Mouse (Mus musculus) right cerebral cortex, postnatal 14 days (tissue): ENCODE measurements around the gene Gm9732.
"Not testable (repeated sequence)": the region's sequence is repeated elsewhere in the genome, so short reads cannot be mapped to it uniquely, and the experiment has no call there.

Experiments used
- DNase-seq: peaks from one replicate; pipeline ENCODE4 v3.0.0; 2022

The Gm9732 gene

DNA sequence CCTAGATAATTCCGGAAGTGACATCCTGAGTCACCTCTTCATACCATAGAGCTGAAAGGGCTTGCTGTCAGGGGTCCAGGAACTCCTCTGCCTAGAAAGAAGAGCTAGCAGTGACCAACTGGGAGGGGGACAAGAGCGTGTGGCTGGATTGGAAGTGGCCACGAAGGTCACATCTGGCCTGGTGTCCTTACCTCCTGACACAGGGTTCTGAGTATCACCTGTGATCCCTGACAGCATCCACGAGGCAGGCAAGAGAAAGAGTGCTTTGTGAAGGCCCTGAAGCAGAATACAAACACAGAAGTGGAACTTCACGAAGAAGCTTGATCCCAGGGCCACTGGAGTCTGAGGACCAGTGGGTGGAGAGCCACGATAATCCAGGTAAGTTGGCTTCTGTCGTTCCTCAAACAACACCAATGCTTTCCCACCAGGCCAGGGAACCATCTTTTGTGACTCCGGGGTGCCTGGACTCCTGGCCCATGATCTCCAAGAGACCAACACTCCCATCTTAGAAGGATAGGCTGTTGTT lies at the start of gene Gm9732:
Gene Gm9732, plus strand, starts transcription at position 51 of the 526 bp plus-strand sequence.
- DNase-seq, result not testable (repeated sequence)

DNA sequence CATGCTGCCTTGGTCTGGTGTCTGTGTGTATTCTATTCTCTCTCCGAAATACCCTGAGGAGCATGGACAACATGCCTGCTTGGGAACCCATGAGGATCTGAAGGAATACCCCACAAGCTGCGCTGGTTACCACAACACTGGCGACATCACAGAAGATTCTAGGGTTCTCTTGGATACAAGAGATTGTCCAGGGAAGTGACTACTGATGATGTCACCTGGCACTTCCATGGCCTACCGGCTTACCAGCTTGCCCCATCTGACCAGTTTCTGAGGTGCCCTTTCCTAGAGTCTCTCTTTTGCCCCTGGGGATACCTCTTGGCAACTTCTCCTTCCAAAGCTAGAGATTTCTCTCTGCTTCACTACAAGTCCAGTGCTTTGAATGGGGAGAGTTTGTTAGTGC lies 39.6 kb upstream of the Gm9732 start, which contains the start of gene Gm8122:
Gene Gm8122, minus strand, starts transcription at position 101 of the 400 bp plus-strand sequence.
- not testable (repeated sequence) for DNase-seq

DNA sequence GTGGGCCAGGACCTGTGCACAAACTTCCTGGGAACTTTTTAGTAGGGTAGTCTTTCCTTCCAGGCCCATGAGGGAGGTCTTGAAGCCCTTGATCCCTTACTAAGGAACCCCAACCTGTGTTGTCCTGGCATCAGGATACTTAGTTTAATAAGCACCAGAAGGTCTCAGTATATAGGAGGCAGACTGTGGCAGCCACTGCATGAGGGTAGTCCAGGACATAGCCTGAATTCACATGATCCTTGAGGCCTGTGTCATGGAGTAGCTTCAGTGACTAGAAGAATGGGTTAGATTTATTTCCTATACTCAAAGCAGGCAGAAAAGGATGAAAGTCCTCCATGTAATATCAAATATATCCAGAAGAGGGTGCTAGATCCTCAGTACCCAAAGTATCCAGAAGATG lies 37.1 kb upstream of the Gm9732 start:
- not testable (repeated sequence) for DNase-seq

DNA sequence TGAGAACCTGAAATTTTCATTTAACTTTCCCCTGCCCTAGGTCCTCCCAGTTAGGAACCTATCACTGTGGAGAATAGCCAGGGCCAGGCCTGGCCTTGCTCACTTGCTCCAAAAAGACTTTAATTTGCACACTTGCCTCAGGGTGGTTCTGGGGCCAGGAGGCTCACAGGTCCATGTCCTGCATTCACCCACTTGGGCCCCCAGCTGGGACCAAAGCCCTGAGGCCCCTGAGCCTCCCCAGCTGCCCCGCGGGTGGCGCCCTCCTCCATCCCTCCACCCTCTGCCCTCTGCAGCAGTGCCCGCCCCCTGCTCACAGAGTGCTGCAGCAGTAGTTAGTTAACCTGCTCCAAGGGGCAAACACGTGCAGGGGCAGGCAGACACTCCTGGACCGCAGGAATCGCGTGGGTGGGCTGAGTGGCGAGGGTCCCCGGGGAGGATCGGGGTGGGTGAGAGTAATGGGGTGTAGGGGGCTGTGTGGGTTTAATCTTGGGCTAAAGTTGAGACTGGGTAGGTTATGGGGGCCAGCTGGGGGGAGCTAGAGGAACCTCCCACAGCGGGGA lies 25.1 kb upstream of the Gm9732 start:
- DNase-seq, result not testable (repeated sequence)

DNA sequence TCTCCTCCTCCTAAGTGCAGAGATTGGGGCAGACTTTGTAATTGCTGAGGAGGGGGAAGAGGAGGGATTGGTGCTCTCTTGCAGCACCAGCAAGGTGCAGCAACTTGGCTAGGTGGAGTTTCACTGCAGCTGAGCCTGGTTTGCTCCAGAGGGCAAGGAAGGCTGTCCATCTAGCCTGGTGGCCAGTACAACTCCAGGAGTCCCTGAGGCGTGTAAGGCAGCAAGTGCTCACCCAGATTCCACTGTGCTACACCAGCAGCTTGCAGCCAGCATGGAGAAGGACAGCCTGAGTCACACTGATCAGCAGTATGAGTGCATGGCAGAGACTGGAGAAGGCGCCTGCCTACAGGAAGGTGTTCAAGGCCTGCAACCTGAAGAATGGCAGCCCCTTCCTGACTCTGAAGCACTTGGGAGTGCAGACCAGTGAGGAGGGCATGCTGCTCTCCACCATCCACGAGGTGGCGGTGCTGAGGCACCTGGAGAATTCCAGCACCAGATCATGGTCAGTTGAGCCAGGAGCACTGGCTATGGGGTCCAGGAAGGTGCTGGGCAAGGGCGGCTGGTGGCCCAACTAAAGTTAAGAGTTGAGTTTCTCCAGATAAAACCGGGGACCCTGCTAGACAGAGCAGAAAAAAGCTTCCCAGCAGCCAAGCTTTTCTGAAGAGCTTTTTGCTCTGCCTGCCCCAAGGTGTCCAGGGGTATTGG lies 24.1 kb upstream of the Gm9732 start:
- not testable (repeated sequence) for DNase-seq

DNA sequence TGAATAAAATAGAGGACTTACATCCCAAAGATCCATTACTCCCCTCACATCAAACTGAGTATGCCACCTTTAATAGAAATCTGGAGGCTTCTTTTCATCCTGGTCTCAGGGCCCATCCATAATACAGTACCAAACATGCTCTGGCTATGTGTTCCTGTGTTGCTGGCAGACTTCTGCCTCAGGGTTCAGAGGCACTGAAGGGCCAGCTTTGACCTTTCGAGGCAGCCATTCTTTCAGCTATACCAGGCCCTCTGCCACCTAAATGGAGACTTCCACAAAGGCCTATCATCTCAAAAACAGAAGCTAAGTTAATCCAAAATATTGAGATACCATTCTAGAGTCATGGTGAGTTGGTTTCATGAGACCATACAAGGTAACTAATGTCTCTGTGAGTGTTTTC lies 18.3 kb upstream of the Gm9732 start:
- DNase-seq, result not testable (repeated sequence)

DNA sequence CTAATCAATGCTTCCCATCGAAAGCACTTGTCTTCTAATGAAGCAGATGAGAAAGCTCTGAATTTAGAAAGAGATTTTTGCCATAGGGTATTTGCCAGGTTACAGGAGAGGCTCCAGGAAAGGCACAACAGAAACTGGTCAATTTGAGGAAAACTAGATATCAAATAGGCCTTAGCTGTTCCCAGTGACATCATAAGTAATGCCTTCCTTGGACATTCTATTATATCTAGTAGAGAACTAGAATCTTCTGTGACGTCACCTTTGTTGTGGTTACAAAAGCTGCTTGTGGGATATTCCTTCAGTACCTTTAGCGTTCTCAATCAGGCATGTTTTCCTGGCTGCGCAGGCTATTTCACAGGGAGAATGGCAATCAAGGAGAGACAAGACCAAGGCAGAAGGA lies 16.5 kb upstream of the Gm9732 start, which contains the start of gene Gm8126:
Gene Gm8126, plus strand, starts transcription at position 301 of the 400 bp plus-strand sequence.
- not testable (repeated sequence) for DNase-seq

DNA sequence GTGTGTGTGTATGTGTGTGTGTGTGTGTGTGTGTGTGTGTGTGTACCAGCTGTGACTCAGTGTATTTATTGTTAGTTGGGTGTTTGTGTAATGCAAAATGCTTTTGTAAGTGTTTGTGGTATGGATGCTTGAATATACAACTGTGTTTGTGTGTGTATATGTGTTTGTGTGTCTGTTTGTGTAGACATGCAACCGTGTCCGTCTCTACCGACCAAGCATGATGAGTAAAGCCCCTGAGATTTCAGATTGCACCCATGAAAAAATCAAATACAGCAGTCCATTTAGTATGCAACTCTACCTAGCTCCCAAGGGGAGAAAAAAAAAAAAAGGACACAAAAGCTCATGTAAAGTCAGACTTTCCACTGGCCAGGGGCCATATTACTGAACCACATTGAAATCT lies 11.4 kb upstream of the Gm9732 start:
- not testable (repeated sequence) for DNase-seq

DNA sequence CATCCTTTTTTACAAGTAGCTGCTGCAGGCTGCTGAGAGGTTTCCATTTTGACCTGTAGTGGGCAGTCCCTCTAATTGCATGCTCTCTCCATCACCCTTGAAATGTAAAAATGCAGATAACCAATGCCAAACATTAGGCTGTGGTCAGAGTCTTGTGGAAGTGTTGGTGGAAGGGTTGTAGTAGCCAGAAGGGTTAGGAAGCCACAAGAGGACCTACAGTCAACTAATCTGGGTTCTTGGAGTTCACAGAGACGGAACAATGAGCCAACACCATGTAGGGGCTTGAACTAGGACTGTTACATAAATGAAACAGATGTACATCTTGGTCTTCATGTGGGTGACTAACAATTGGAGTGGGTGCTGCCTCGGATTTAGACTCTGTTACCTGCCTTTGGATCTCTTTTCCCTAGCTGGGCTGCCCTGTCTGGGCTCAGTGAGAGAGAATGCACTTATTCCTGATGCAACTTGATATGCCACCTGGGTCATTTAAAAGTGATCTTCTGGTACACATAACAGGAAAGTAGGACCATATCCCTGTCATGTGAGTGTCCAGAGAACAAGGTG lies 6.2 kb upstream of the Gm9732 start:
- DNase-seq, result not testable (repeated sequence)

DNA sequence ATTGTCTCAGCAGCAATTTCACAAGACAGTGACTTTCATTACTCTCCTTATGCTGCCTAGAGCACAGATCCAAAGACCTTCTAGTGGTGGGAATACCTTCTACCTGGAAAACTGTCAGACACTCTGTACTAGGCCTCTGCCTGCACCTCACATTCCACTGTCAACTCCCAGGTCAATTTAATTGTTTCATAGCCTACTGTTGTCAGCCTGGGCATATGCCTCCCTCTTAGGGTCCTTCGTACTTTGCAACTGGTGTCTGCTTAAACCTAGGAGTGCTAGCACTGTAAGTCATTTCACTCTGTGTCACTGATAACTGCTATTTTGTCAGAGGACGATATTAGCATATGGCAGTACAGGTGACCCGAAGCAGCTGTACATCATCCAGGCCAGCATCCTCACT lies 5.6 kb upstream of the Gm9732 start:
- not testable (repeated sequence) for DNase-seq

DNA sequence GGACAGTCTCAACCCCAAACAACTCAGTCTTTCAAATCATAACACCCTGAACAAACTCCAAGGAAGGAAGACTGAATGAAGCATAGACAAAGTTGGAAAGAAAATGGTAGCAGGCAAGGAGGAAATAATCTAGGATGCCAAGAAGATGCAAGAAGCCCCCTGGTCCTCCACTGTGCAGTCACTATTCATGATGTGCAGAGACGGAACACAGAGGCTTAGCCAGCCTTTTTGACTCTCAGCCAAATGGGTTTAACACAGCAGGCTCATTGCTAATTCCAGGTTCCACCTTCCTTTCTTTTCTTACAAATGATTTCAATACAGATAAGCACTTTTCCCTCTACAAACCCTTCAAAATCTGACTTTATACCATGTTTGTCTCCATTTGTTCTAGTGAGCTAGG lies 1.7 kb upstream of the Gm9732 start:
- not testable (repeated sequence) for DNase-seq

DNA sequence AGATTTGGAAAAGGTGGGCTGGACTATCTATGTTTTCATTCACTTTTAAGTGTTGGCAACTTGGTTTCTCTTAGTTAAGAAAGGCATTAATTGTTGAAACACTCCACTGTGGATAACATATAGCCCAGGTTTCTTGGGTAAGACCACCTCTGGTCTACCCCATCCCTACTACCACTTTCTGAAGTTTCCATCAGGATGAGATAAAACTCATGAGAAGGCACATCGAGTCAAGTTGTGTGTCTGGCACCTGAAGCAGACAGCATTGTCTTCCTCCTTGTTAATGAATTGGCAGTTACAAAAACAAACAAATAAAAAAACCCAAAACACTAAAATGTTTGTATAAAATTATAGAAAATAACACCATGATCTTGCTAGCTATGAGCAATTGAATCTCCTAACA lies 916 bp downstream of the Gm9732 start:
- DNase-seq, result not testable (repeated sequence)

DNA sequence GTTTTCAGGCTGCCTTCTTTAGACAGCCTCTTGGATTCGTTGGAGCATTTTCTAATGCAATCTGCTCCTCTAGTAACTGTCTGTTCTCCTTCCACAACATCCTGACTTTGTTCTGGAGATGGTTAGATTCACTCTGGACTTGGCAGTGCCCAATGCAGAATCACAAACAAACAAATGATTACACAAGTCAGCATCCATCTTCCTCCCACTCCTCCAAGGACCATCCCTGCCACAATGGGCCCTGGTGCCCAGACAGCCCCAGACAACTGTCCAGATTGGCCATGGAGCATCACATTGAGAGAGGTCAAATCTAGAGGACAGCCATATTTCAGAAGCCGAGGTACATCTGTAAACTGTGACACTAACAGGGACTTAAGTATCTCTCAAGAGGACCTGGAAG lies 2.6 kb downstream of the Gm9732 start:
- not testable (repeated sequence) for DNase-seq

DNA sequence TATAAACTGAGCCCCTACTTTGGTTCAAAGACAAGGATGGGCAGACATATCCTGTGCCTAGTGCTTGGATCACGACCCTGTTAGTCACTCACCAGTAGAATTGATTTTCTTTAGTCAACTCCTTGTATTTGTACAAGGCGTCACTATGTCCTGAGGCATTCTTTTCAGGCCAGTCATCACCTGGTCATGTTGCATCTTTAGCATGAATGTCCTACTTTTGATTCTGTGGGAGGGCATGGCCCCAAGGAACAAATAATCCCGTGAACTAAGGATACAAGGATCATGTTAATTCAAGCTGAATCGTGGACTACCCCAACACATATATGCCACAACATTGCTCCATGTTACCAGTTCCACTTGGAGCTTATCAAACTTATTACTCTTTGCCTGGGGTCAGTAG lies 3.3 kb downstream of the Gm9732 start:
- not testable (repeated sequence) for DNase-seq

DNA sequence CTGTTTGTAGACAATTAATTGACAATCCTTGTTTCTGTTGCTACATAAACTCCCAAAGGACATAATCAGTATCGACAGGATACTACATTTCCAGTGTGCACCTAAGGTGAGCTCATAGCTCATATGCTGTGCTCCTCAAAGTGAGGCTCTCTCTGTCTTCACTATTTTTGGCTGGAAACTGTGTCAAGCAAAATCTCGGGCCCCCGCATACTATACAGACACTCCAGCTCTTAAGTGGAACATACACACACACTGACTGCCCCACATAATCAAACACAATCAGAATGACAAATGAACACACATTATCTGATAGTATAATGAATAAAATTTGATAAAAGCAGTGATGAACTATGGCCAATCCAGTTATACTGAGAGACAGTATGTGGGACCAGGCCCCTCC lies 3.8 kb downstream of the Gm9732 start:
- peak; percentile 48 for DNase-seq

DNA sequence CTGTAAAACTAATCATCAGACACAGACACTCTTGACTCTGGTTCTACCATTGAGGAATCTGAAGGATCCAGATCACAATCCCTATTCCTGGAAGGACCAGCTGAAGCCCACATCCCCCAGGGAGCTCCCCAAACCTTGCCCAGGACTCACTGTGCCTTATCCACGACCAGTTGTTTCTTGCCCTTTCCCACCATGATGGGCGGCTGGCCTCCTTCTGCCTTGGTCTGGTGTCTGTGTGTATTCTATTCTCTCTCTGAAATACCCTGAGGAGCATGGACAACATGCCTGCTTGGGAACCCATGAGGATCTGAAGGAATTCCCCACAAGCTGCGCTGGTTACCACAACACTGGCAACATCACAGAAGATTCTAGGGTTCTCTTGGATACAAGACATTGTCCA lies 18.7 kb downstream of the Gm9732 start, which contains the start of gene Gm8127:
Gene Gm8127, minus strand, starts transcription at position 330 of the 400 bp plus-strand sequence.
- DNase-seq, result not testable (repeated sequence)

DNA sequence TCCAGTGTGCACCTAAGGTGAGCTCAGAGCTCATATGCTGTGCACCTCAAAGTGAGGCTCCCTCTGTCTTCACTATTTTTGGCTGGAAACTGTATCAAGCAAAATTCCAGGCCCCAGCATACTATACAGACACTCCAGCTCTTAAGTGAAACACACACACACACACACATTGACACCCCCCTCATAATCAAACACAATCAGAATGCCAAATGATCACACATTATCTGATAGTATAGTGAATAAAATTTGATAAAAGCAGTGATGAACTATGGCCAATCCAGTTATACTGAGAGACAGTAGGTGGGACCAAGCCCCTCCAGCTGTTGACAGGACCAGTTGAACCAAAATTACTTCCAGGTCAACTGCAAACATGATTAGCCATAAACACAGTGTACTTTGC lies 44.7 kb downstream of the Gm9732 start:
- not testable (repeated sequence) for DNase-seq

DNA sequence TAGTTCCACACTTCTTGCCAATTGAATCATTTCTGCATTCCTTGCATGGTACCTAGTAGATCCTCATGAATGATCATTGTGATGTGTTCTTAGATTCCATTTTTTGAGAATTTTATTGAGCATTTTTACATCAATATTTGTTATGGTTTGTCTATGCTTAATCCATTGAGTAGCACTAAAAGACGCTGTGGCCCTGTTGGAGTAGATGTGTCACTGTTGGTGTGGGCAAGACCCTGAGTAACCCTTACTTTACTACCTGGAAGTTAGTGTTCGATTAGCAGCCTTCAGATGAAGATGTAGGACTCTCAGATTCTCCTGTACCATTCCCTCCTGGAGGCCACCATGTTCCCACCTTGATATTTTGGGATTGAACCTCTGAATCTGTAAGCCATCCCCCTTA lies 53.8 kb downstream of the Gm9732 start:
- not testable (repeated sequence) for DNase-seq

DNA sequence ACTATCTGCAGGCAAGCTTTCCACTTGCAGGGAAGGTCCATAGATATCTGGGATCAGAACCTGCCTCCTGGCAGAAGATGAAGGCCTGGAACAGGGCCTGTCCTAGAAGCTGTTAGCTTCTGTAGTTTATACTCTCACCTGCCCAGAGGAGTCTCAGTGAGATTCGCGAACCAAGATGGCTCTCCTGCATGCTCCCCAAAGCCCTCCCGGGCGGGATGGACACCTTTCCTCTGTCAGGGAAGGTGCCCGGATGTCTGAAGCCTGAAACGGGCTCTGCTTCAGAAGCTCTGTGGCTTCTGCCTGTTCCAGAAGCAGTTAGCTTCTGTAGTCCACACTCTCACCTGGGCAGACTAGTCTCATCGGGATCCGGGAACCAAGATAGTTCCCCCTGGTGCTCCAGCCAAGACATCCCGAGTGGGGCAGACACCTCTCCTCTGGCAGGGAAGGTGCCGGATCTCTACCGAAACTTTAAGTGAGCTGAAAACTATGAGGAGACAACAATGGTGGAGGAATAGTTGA lies 56.6 kb downstream of the Gm9732 start:
- DNase-seq, result not testable (repeated sequence)

DNA sequence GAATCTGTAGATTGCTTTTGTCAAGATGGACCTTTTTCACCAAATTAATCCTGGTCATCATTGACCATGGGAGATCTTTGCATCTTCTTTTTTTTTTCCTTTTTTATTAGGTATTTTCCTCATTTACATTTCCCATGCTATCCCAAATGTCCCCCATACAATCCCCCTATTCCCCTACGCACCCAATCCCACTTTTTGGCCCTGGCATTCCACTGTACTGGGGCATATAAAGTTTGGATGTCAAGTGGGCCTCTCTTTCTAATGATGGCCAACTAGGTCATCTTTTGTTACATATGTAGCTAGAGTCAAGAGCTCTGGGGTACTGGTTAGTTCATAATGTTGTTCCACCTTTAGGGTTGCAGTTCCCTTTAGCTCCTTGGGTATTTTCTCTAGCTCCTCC lies 62.8 kb downstream of the Gm9732 start:
- not testable (repeated sequence) for DNase-seq

DNA sequence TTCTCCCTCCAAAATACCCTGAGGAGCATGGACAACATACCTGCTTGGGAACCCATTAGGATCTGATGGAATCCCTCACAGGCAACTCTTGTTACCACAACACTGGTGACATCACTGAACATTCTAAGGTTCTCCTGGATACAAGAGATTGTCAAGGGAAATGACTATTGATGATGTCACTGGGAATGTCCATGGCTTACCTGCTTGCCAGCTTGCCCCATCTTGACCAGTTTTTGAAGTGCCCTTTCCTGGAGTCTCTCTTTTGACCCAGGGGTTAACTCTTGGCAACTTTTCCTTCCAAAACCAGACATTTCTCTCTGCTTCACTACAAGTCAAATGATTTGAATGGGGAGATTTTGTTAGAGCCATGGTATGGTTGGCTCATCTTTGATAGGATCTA lies 72.9 kb downstream of the Gm9732 start, which contains the start of gene 1700001F09Rik:
Gene 1700001F09Rik, minus strand, starts transcription at position 101 of the 400 bp plus-strand sequence.
- not testable (repeated sequence) for DNase-seq

DNA sequence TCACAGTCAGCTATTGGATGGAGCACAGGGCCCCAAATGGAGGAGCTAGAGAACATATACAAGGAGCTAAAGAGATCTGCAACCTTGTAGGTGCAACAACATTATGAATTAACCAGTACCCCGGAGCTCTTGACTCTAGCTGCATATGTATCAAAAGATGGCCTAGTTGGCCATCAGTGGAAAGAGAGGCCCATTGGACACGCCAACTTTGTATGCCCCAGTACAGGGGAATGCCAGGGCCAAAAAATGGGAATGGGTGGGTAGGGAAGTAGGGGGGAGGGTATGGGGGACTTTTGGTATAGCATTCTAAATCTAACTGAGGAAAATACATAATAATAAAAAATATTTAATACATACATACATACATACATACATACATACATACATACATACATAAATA lies 78.1 kb downstream of the Gm9732 start:
- not testable (repeated sequence) for DNase-seq
